Mouse (Mus musculus) heart, embryonic 14.5 days (tissue): Measurements from ENCODE around the gene Tmem81. TPM values are rescaled to one million over a fixed set of nuclear protein-coding genes. Genes with fewer than 3 reads are reported as not detected.

Experiments used
- ATAC-seq: fragments of 200-750 bp; cut with Nextera tagmentation; 2 replicates; pipeline ENCODE4 v1.8.0; 2017; ENCODE audit warnings: low read depth, moderate TSS enrichment; ENCODE audit not compliant: insufficient number of reproducible peaks, insufficient read depth, low FRiP score
- H3K27ac ChIP-seq, 2 experiments: fragments of 200-500 bp in 1 of 2; fragments of 300-500 bp in 1 of 2; sonication (generic) in 1 of 2; replicated peaks in 1 of 2; 2 replicates each; pipeline ENCODE4 v1.5.1; 2012 to 2014; ENCODE audit warnings: low read depth in 2 of 2, low read length in 2 of 2, control low read depth in 1 of 2, mild to moderate bottlenecking in 1 of 2, mixed read lengths in 1 of 2; ENCODE audit not compliant: control insufficient read depth in 1 of 2, insufficient read depth in 1 of 2
- H3K27me3 ChIP-seq: fragments of 300-500 bp; sonication (generic); 2 replicates; pipeline ENCODE4 v1.6.1; 2014; ENCODE audit warnings: mild to moderate bottlenecking, low read length, control low read depth; ENCODE audit not compliant: control insufficient read depth, insufficient read depth
- H3K36me3 ChIP-seq: fragments of 300-500 bp; sonication (generic); 2 replicates; pipeline ENCODE4 v1.6.1; 2014; ENCODE audit warnings: mild to moderate bottlenecking, control low read depth, low read length, mixed read lengths; ENCODE audit not compliant: control insufficient read depth, insufficient read depth
- H3K4me1 ChIP-seq, 2 experiments: fragments of 200-500 bp in 1 of 2; fragments of 300-500 bp in 1 of 2; sonication (generic) in 1 of 2; 2 replicates each; pipeline ENCODE4 v1.6.1; 2012 to 2014; ENCODE audit warnings: low read length in 2 of 2, control low read depth in 1 of 2, mixed read lengths in 1 of 2; ENCODE audit not compliant: control insufficient read depth in 2 of 2, insufficient read depth in 2 of 2
- H3K4me2 ChIP-seq: fragments of 300-500 bp; sonication (generic); 2 replicates; pipeline ENCODE4 v1.6.1; 2014; ENCODE audit warnings: mild to moderate bottlenecking, low read length
- H3K4me3 ChIP-seq, 2 experiments: fragments of 200-500 bp in 1 of 2; fragments of 300-500 bp in 1 of 2; sonication (generic) in 1 of 2; 2 replicates each; pipeline ENCODE4 v1.5.1; 2012 to 2014; ENCODE audit warnings: low read length in 2 of 2, mild to moderate bottlenecking in 2 of 2, control low read depth in 1 of 2, low read depth in 1 of 2, moderate library complexity in 1 of 2; ENCODE audit not compliant: control insufficient read depth in 1 of 2, insufficient read depth in 1 of 2
- H3K9ac ChIP-seq: fragments of 300-500 bp; sonication (generic); 2 replicates; pipeline ENCODE4 v1.6.1; 2014; ENCODE audit warnings: mild to moderate bottlenecking, low read length
- H3K9me3 ChIP-seq: fragments of 300-500 bp; sonication (generic); 2 replicates; pipeline ENCODE4 v1.6.1; 2016; ENCODE audit warnings: low read length, control low read depth; ENCODE audit not compliant: control insufficient read depth
- WGBS: fragments of 180-500 bp; shearing (Covaris S2); extraction: QIAGEN DNeasy Blood & Tissue Kit; methylation state at CpG from one replicate; pipeline ENCODE4 v1.1.7; 2014; 5-methylcytosine and 5-hydroxymethylcytosine counted together
- polyA plus RNA-seq: library from polyadenylated mRNA; unstranded; fragments of >200 nt; fragmentation: Nextera tagmentation; extraction: Ambion mirVana; gene quantifications from 2 replicates; pipeline ENCODE4 v1.2.1, GENCODE M21; 2014

Gene Tmem81
- polyA plus RNA-seq, 1 experiment from 2014 or later: 1.1 TPM

GRCm38 (mm10) chr1:132540701-132541100 lies 34.7 kb downstream of the Tmem81 start:
- Histone ChIP-seq H3K9me3 (no peaks in the 10 kb centered on the region), H3K4me3 (no peak overlapping the region), H3K36me3 (no peaks in the 10 kb centered on the region), H3K4me1 (peaks cover 5 to 7% of the 10 kb centered on the region in 2 experiments; a peak in 2 of 4 replicates), H3K4me2 (no peak overlapping the region), H3K27ac (no peak overlapping the region), H3K9ac (no peak overlapping the region), H3K27me3 (peaks cover 78% of the 10 kb centered on the region)
- WGBS: 39% methylated on average over 7 of the region's 7 CpGs
- ATAC-seq: no peak

GRCm38 (mm10) chr1:132541171-132541823 lies 35.3 kb downstream of the Tmem81 start:
- Histone ChIP-seq H3K4me1 (peaks cover 5 to 7% of the 10 kb centered on the region in 2 experiments; a peak in 2 of 4 replicates), H3K36me3 (no peaks in the 10 kb centered on the region), H3K27ac (no peak overlapping the region), H3K27me3 (peaks cover 76% of the 10 kb centered on the region), H3K9ac (no peak overlapping the region), H3K9me3 (no peaks in the 10 kb centered on the region), H3K4me2 (0 out of 2 replicates have a peak overlapping the region, but pooled peaks have one; percentile 3), H3K4me3 (no peak overlapping the region)
- WGBS: 5% methylated on average over 14 of the region's 14 CpGs
- no peak for ATAC-seq

GRCm38 (mm10) chr1:132541824-132542599 lies 36.0 kb downstream of the Tmem81 start:
- Histone ChIP-seq H3K9ac (no peak overlapping the region), H3K9me3 (no peaks in the 10 kb centered on the region), H3K27me3 (peaks cover 73% of the 10 kb centered on the region), H3K4me3 (no peak overlapping the region; a peak in 1 of 4 replicates), H3K27ac (no peak overlapping the region), H3K4me1 (peaks cover 5 to 7% of the 10 kb centered on the region in 2 experiments; a peak in 2 of 4 replicates), H3K4me2 (no peak overlapping the region), H3K36me3 (no peaks in the 10 kb centered on the region)
- 7% methylated on average over 5 of the region's 5 CpGs for WGBS
- no peak for ATAC-seq

GRCm38 (mm10) chr1:132542762-132543306 lies 36.8 kb downstream of the Tmem81 start, which contains the start of gene Cntn2:
Gene Cntn2 (minus strand): TSS chr1:132543256.
- H3K36me3 ChIP-seq: no peaks in the 10 kb centered on the region
- no peak for ATAC-seq
- H3K9me3 ChIP-seq: no peaks in the 10 kb centered on the region
- peak within 1 kb of the TSS in 1 of 2 experiments; percentile 11; a peak in 1 of 4 replicates for H3K4me3 ChIP-seq
- no peak within 1 kb of the TSS for H3K27ac ChIP-seq
- no peak within 1 kb of the TSS for H3K9ac ChIP-seq
- peaks cover 75% of the 10 kb centered on the region for H3K27me3 ChIP-seq
- H3K4me1 ChIP-seq: peaks cover 5 to 7% of the 10 kb centered on the region in 2 experiments; a peak in 2 of 4 replicates
- 2% methylated on average over 28 of the region's 30 CpGs for WGBS
- H3K4me2 ChIP-seq: peak within 1 kb of the TSS; percentile 21

- no peak overlapping the region for H3K27ac ChIP-seq
- no peaks in the 10 kb centered on the region for H3K9me3 ChIP-seq
- 72% methylated on average over 8 of the region's 8 CpGs for WGBS
- H3K4me1 ChIP-seq: peaks cover 5 to 7% of the 10 kb centered on the region in 2 experiments; a peak in 2 of 4 replicates
- no peaks in the 10 kb centered on the region for H3K36me3 ChIP-seq
- H3K27me3 ChIP-seq: peaks cover 70% of the 10 kb centered on the region
- no peak overlapping the region for H3K4me2 ChIP-seq
- no peak for ATAC-seq
- H3K9ac ChIP-seq: no peak overlapping the region
- no peak overlapping the region for H3K4me3 ChIP-seq
Observed at GRCm38 (mm10) chr1:132543789-132544188, 37.8 kb downstream of the Tmem81 start.

- H3K27ac ChIP-seq: peak overlapping the region in 1 of 2 experiments; percentile 24; a peak in 1 of 4 replicates
- no peaks in the 10 kb centered on the region for H3K9me3 ChIP-seq
- 0 out of 2 replicates have a peak overlapping the region, but pooled peaks have one; percentile 1 for H3K4me2 ChIP-seq
- peaks cover 19 to 20% of the 10 kb centered on the region in 2 experiments for H3K4me1 ChIP-seq
- H3K27me3 ChIP-seq: peaks cover 19% of the 10 kb centered on the region
- WGBS: 6% methylated on average over 9 of the region's 9 CpGs
- no peaks in the 10 kb centered on the region for H3K36me3 ChIP-seq
- H3K9ac ChIP-seq: no peak overlapping the region
- no peak overlapping the region for H3K4me3 ChIP-seq
- peak; percentile 78 for ATAC-seq
Observed at GRCm38 (mm10) chr1:132557901-132558631, 52.0 kb downstream of the Tmem81 start.
